Mouse (Mus musculus): ENCODE measurements at regions not wholly inside any gene's neighbourhood (a gene's known extent, or its start where the extent isn't known, plus 50 kb on each side); places are given as distances from the start of the nearest gene placed in this dataset.

DNA sequence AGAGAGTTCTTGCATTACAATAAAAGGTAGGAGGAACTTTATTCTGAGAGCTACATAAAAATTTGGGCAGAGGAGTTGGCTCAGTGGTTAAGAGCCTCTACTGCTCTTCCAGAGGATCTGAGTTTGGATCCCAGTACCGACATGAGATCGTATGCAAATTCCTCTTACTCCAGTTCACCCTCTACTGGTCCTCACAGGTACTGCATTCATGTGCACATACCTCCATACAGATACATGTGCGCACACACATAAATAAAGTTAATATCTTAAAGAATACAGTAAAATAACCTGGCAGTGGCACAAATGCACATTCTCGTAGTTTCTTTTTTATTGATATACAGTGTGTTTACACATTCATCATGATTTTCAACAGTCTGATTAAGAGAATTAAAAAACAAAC lies 232.4 kb downstream of the Vps13c start:
- ATAC-seq (ENCODE audit: insufficient number of reproducible peaks, low FRiP score, low TSS enrichment), result no peak

DNA sequence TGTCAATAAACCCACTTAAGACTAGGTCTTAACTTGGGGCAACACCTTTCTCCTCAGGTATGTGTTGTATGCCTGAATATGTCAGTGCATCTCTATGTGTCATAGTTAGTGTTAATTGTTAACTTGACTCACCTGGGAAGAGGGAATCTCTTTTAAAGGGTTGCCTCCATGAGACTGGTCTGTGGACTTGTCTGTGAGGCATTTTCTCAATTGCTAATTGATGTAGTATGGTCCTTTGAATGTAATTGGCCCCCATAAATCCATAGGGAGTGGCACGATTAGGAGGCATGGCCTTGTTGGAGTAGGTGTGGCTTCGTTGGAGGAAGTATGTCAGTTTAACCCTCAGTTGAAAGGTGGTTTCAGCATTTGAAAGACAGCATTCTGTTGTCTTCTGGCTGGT lies 237.1 kb downstream of the Vps13c start:
- ATAC-seq (ENCODE audit: insufficient number of reproducible peaks, low FRiP score, low TSS enrichment), result no peak

DNA sequence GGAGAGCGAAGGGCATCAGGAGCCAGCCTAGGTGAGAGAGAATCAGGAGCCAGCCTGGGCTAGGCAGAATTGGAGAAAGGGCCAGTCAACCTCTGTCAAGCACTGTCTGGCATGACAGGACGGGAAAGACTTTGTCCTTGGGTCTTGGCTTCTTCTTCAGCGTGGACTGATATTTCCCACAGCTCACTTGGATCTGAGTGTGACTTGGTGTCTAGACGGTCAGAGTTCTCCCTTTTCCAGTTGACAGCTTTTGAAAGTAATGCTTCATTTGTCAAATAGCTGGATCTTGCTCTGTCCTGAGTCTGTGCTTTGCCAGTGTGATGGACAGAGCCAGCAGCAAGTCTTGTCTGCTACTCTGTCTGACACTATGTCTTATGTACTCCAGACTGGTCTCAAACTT lies 243.1 kb downstream of the Vps13c start:
- ATAC-seq (ENCODE audit: insufficient number of reproducible peaks, low FRiP score, low TSS enrichment), result no peak

DNA sequence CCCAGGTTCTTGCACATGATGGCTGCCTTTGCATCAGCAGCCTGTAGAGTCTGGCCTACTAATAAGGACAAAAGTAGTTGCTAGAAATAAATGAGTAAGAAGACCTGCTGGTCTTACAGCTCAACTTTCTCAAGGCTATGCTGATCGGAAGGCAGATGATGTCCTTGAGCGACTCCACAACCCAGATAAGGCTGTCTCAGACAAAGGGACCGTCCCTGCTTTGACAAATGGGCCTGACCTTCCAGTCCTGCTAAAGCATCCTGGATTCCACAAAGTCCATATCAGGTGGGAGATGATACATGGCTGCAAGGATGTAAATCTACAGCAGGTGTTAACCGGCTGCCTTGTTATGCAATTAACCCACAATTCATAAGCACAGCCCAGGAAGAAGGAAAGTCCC lies 244.8 kb downstream of the Vps13c start:
- no peak for ATAC-seq (ENCODE audit: insufficient number of reproducible peaks, low FRiP score, low TSS enrichment)

DNA sequence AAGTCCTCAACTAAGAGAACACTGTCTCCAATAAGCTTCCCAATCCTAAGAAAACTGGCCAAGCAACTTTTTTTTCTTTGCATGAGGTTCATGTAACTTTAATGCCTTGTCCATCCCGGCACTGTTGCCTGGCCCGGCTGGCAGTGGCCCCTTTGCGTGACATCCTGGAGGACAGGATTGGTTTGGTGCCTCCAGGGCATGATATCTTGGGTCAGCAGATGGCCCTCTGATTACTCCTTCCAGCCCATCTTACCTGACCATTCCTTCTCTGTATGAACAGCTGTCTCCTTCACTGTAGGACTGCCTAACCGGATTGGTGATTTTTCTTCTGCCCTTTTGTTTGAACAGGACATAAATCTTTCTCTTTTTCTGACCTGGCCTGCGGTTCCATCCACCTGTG lies 254.4 kb downstream of the Vps13c start:
- ATAC-seq (ENCODE audit: insufficient number of reproducible peaks, low FRiP score, low TSS enrichment), result no peak

DNA sequence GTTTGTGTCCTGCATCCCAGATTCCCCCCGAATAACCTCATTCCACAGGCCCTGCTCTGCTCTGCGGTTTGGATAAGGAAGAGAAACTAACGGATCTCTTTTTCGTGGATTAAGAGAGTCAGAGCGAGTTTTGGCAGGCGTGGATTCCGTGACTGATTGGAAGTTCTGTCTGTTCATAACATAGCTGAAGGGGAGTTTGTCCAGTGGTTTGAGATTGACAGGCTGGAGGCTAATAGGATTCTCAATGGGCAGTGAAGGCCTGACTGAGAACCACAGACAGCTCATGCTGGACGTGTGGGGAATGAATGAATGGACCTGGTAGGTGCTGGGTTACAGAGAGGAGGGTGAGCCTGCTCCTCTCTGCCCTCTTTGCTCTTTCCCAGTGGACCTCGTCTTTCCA lies 269.6 kb downstream of the Vps13c start:
- ATAC-seq (ENCODE audit: insufficient number of reproducible peaks, low FRiP score, low TSS enrichment), result no peak

DNA sequence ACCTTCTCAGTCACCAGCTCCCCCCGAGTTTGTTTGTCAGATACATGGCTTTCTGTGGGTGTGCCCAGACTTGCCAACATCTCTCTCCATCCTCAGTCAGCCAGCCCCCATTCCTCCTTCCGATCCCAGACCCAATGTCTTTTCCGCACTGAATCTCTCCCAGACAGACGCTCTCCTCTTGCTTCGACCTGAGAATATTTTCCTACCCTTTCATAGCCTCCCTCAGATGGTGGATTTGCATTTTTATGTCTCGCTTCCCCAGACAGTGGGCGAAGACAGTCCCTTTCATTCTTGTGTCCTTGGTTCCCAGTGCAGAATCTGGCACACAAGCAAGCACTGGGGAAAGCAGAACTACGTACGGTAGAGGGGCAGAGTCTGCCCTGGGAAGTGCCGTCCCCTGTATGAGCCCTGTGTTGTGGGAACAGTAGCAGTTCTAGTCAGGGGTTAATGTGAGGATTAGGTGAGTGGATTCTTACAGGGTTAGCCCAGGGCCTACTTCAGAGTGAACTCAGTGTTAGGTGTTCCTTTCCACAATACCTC lies 275.0 kb downstream of the Vps13c start:
- no peak for ATAC-seq (ENCODE audit: insufficient number of reproducible peaks, low FRiP score, low TSS enrichment)

DNA sequence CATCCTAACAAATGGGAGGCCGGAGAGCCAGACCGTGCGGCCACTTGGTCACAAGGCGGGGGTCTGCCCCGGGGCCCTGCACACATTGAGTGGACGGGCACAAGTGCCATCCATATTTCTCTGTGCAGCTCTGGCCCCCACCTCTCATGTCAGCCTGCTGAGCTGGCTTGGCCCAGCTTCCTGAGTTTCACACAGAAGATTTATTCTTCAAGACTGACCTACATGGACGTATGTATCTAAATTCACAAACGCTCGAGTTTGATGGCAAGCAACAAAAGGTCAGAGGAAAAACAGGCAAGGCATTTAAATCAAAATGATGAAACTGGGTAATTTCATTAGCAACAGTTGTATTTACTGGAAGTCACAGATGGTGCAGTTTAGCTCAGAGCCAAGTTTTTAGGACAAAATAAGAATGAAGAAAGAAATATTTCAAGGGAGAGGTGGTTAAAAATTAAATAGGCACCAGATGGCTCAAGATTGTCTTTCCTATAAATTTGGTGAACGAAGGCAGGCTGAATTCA lies 276.1 kb downstream of the Vps13c start:
- ATAC-seq (ENCODE audit: insufficient number of reproducible peaks, low FRiP score, low TSS enrichment), result no peak

DNA sequence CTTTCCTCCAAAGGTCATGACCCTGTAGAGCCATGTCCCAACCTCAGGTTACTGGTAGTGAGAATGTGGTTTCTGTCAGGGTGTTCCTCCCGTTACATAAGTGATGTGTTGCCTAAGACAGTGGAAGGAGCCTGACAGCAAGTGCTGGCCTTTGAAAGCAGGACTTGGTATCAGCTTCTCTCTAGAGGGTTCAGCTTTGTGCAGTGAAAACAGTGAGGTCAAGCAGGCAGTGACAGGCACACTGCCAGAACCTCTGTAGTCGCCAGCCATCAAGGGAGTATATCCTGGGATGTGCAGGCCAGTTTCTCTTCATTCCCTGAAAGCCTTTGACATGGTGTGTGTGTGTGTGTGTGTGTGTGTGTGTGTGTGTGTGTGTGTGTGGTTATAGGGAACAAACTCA lies 278.1 kb downstream of the Vps13c start:
- ATAC-seq (ENCODE audit: insufficient number of reproducible peaks, low FRiP score, low TSS enrichment), result no peak

DNA sequence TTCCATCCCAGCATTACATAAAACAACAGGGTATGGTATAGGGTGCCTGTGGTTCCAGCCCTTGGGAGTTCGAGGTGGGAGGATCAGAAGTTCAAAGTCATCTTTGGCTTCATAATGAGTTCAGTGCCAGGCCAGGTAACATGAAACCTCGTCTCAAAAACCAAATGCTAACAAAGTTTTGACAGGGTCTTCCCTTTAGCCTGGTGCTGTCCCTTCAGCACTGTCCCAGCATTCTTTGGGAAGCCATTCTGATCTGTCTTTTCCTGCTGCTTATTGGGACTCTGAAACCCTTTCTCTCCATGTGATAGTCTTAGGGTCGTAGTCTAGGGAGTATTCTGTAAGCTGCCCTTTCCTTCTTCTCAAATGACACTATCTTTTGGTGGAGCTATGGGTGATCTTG lies 282.1 kb downstream of the Vps13c start:
- no peak for ATAC-seq (ENCODE audit: insufficient number of reproducible peaks, low FRiP score, low TSS enrichment)

DNA sequence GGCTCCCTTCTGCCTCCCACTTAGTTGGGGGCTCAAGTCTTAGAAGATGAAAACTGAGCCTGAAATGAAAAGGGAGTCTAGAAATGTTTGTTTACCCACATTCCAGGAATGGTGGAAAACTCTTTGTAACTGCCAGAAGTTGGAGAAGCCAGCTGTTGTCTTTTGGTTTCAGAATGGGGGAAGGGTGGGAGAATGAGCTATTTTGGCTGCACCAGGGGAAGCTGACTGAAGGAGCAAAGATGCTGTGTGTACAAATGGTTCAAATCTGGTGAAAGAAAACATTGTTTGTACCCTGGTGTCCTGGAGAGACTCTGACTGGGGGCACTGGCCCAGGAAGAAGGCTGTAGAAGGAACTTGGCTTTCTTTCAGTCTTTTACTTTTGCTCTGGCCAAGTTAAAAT lies 291.1 kb downstream of the Vps13c start:
- no peak for ATAC-seq (ENCODE audit: insufficient number of reproducible peaks, low FRiP score, low TSS enrichment)

DNA sequence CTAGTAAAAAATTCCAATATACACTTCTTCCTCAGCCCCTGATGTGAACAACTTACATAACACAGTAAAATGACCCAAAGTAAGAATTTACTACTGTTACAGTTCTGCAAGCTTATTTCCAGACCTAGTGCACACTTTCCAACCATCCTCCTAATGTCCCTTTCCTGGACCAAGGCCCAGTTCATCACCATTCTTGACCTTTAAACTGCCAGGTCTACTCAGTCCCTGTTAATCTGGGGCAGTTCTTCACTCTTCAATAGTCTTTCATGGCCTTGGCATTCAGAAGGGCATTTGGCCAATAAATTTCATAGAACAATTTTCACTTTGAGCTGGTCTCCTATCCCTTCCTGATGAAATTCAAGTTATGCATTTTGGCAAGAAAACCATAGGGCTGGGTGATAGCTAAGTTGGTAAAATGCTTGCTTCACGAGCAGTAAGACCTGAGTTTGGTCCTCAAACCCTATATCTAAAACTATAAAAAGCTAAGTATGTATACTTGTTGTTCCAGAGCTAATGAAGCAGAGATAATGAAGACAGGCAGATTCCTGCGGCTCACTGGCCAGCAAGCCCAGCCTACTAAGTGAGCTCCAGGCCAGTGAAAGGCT lies 295.4 kb downstream of the Vps13c start:
- no peak for ATAC-seq (ENCODE audit: insufficient number of reproducible peaks, low FRiP score, low TSS enrichment)

DNA sequence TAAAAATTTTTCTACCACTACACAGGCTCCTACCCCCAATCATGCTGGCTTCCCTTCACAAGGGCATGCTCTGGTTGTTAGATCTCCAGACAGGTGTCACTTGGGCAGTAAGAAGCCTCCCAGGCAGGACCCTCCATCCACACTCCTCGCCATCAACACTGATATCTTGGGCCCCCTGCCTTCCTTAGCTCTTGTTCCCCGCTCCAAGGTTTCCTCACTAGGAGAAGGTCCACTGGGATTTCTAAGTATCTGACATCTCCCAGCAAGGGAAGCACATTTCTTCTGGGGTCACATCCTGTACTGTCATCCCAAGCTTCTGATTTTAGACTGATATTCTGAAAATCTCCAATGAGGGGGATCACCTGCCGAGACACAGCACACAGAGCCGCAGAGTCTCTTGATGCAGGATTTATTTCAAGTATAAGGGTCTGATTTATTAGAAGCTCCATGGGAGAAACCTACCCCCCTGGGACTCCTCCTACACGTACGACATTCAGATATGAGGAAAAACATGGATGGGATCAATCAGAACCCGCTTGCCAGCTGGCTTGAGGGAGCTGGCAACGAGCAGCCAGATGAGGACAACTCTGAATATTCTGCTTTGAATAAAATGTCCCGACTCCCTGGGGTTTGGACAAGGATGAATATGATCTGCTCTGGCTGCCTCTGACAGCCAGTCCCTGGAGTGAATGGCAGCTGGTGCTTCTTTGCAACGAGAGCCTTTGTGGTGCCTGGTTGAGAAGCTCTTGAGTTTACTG lies 322.8 kb downstream of the Vps13c start:
- no peak for ATAC-seq (ENCODE audit: insufficient number of reproducible peaks, low FRiP score, low TSS enrichment)

DNA sequence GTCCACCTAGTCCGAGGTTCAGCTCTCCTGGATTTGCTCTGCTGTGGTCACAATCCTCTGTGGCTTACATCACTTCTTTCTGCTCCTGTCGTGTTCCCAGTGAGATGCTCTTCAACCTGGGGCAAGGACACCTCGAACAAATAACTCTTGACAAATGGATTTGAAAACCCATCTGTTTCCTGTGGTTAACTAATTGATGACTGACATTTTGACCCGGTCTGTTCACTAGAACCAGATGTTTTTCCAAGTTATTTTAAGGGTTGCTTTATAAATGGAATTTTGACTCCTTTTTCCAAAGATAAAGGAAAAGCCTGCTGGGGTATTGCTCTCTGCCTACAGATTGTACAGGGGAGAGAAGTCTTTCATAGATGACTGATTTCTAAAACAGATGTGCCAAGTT lies 326.4 kb downstream of the Vps13c start:
- no peak for ATAC-seq (ENCODE audit: insufficient number of reproducible peaks, low FRiP score, low TSS enrichment)

DNA sequence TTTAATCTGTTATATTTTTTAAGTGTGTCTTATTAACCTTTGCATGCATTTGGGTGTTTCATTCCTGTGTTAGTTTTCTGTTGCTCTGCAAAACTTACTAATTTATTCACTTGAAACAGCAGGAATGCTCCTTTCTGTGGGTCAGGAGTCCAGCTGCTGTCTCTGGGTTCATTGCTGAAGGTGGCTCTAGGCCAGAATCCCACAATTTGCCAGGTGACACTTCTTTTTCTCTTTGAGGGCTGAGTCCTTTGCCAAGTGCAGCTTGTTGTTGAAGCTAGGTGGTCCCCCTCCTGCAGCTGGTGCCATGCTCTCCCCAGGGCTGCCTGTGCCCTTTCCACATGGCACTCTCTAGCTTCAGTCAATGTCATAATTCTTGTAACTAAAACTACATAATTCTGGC lies 348.7 kb downstream of the Vps13c start:
- no peak for ATAC-seq (ENCODE audit: insufficient number of reproducible peaks, low FRiP score, low TSS enrichment)

DNA sequence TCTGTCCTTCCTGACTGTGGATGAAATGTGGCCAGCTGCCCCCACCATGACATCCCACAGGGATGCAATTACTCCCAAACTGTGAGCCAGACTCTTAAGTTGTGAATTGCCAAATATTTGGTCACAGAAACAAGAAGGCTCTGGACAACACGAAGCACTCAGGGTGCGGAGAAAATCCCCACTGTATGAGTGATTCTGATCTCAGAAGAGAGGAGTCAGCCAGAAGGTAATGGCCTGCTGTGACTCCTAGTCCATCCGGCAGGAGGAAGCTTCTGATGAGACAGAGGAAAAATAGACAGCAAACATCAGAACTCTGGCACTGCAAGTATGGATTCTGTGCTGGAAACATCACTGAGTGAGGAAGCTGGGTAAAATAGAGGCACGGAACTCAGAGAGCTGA lies 359.6 kb downstream of the Vps13c start:
- no peak for ATAC-seq (ENCODE audit: insufficient number of reproducible peaks, low FRiP score, low TSS enrichment)

DNA sequence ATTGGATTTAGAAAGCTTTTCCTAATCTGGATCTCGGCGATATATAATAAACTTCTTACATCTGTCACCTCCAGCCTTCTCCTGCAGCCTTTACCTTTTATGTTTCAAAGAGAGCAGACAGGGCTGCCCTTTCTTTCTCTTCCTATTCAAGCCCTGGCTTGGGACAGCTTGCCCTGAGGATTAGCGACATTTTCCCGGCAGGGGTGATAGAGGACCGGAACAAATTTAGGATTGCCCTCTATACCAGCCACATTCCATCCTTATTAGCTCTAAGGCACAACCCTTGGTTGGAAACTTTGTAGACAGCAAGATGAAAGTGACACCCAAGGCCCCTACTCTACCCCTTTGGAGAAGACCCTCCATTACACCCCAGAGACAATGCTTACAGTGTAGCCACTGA lies 360.8 kb downstream of the Vps13c start:
- ATAC-seq (ENCODE audit: insufficient number of reproducible peaks, low FRiP score, low TSS enrichment), result no peak

DNA sequence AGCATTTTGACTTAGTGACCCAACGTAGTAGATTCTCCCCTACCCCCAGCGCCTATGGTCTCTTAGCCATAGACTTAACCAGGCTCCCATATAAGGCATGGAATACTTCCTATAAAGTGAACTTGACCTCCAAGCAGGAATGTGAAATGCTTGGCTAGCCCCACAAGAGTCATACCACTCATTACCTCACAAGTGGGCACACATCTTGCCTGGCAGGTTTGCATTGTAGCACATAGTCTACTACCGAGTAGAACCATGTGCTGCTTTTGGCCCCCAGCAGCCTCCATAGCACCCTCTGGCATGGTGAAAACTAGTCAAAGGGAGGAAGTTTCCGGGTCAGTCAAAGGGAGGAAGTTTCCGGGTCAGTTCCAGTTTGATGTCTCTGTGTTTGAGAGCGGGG lies 385.5 kb downstream of the Vps13c start:
- no peak for ATAC-seq (ENCODE audit: insufficient number of reproducible peaks, low FRiP score, low TSS enrichment)

DNA sequence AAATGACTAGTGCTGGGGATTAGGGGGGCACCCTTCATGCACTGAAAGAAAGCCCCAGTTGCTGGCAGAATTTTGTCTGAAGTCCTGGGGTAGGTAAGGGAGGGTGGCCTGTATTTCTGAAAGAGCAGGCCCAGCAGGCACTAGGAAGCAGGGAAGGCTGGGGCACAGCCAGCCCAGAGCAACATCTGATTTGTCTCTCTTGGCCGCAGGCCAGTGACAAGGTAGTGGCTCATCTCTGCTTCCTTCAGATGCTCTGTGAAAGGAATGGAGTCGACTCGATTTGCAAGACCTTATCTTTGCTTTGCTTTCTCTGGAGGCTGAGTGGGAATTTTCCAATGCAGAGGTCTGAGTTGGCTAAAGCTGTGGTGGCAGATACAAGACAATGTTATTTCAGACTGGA lies 390.9 kb downstream of the Vps13c start:
- no peak for ATAC-seq (ENCODE audit: insufficient number of reproducible peaks, low FRiP score, low TSS enrichment)

DNA sequence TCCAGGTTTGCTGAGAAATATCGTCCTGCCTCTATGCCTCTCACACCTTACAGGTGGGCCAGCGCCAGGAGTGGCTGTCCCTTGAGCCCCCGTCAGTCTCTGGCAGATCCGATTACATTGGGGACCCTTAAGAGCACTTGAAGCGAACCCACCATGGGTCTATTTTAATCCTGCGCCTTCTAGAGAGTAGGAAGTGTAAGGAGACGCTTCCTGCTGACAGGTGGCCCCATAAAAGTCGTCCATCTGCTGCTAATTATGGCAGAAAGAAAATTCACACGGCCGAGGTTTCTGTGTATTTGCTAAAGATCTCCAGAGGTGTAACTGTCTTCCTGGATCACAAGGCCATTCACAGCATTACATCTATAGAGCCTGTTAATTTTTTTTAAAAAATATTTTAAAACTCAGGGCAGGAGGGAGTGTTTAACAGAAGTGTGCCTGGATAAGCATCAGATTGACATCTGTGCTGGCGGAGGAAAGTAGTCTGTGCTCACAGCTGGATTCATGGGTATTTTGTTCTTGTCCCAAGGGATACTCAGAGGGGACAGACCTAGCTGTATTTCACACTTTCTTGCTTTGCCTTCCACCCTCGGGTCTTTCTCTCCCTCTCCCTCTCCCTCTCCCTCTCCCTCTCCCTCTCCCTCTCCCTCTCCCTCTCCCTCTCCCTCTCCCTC lies 394.9 kb downstream of the Vps13c start:
- ATAC-seq (ENCODE audit: insufficient number of reproducible peaks, low FRiP score, low TSS enrichment), result no peak

DNA sequence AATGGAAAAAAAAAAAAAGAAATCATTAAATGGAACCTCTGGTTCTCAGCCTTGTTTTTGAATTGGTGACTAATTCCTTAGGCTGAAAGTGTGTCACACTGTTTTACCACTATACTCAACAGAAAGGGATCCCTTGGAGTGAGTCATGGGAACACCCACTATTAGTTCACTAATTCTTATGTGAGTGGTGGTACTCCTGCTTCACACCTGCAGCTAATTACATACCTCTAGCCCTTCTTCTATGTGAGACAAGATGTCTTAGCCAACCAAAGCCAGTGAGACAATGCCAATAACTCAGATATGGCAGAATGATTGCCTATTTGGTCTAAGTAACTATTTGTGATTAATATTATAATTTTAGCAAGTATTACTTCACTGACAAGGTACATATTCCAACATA lies 398.9 kb downstream of the Vps13c start:
- no peak for ATAC-seq (ENCODE audit: insufficient number of reproducible peaks, low FRiP score, low TSS enrichment)
